ENCODE assay signal across 24 mouse cellular contexts in genomic region chr1:43942814-43943213, GRCm38 (mm10). TPM values are rescaled to one million over a fixed set of nuclear protein-coding genes. Genes with fewer than 3 reads are reported as not detected.
DNase-seq lines count a peak whose midpoint lies in the region; ATAC-seq lines count a peak whose summit lies in the region.
"Had no signal": no experiment of that assay in that cellular context is flagged by ENCODE, and none has a peak within 500 bp of the region (broad histone marks: within the 10 kb centered on the region; RNA-seq: fewer than 3 reads in every experiment).

No protein-coding gene starts in this region.

- H3K4me3 ChIP-seq in midbrain, embryonic 11.5 days (ENCODE audit: low read depth, low read length) = no peak overlapping the region
- H3K4me3 ChIP-seq in midbrain, embryonic 15.5 days = no peak overlapping the region
- H3K4me3 ChIP-seq in liver, embryonic 12.5 days = no peak overlapping the region
- no peak overlapping the region for H3K4me3 ChIP-seq in hindbrain, embryonic 10.5 days
- H3K4me3 ChIP-seq: embryonic facial prominence, embryonic 10.5 days; heart, embryonic 13.5 days; hindbrain, embryonic 13.5 days; kidney, embryonic 15.5 days; limb, embryonic 13.5 days; lung, embryonic 15.5 days; neural tube, embryonic 15.5 days; stomach, embryonic 15.5 days had no signal

- H3K27ac ChIP-seq in midbrain, embryonic 11.5 days (ENCODE audit: low read depth, low read length) = no peak overlapping the region
- H3K27ac ChIP-seq in midbrain, embryonic 15.5 days = no peak overlapping the region
- H3K27ac ChIP-seq in liver, embryonic 12.5 days = no peak overlapping the region
- H3K27ac ChIP-seq in hindbrain, embryonic 10.5 days = no peak overlapping the region
- H3K27ac ChIP-seq: embryonic facial prominence, embryonic 10.5 days; heart, embryonic 13.5 days; hindbrain, embryonic 13.5 days; kidney, embryonic 15.5 days; limb, embryonic 13.5 days; lung, embryonic 15.5 days; neural tube, embryonic 15.5 days; stomach, embryonic 15.5 days had no signal

- H3K9ac ChIP-seq in midbrain, embryonic 11.5 days (ENCODE audit: low read length) = no peak overlapping the region
- H3K9ac ChIP-seq in midbrain, embryonic 15.5 days = no peak overlapping the region
- H3K9ac ChIP-seq in liver, embryonic 12.5 days = no peak overlapping the region
- H3K9ac ChIP-seq: heart, embryonic 13.5 days; hindbrain, embryonic 13.5 days; kidney, embryonic 15.5 days; limb, embryonic 13.5 days; lung, embryonic 15.5 days; neural tube, embryonic 15.5 days; stomach, embryonic 15.5 days had no signal

- no peaks in the 10 kb centered on the region for H3K27me3 ChIP-seq in midbrain, embryonic 11.5 days (ENCODE audit: control insufficient read depth, insufficient read depth, low read length)
- no peaks in the 10 kb centered on the region for H3K27me3 ChIP-seq in midbrain, embryonic 15.5 days (replicated peaks)
- no peaks in the 10 kb centered on the region for H3K27me3 ChIP-seq in liver, embryonic 12.5 days (replicated peaks)
- H3K27me3 ChIP-seq in hindbrain, embryonic 10.5 days (ENCODE audit: insufficient read depth, poor library complexity, severe bottlenecking) = no peaks in the 10 kb centered on the region
- H3K27me3 ChIP-seq: heart, embryonic 13.5 days; hindbrain, embryonic 13.5 days; kidney, embryonic 15.5 days; limb, embryonic 13.5 days; lung, embryonic 15.5 days; neural tube, embryonic 15.5 days; stomach, embryonic 15.5 days had no signal

- DNase-seq in midbrain, embryonic 11.5 days (ENCODE audit: low spot score, missing footprints) = peak; percentile 56
- peak; percentile 17 for DNase-seq in c-Kit-positive CD71-positive TER-119-negative erythroid progenitor cells, embryonic 14.5 days (ENCODE audit: low read depth)
- DNase-seq in hindbrain, embryonic 10.5 days (ENCODE audit: low spot score) = no peak
- no peak for DNase-seq in thymus, postnatal 14 days
- DNase-seq: adrenal gland, postnatal 36 days; B cell, adult 2 months; cerebellum, adult 8-10 months; kidney, adult 11 months; kidney, postnatal 36 days; layer of hippocampus, adult 9-11 months; lung, postnatal 4 days; thymus, postnatal 4 days had no signal

- H3K4me1 ChIP-seq in midbrain, embryonic 11.5 days (ENCODE audit: control insufficient read depth, insufficient read depth, low read length) = no peaks in the 10 kb centered on the region
- H3K4me1 ChIP-seq in midbrain, embryonic 15.5 days = no peaks in the 10 kb centered on the region
- H3K4me1 ChIP-seq in liver, embryonic 12.5 days = peaks cover 21% of the 10 kb centered on the region
- no peaks in the 10 kb centered on the region for H3K4me1 ChIP-seq in hindbrain, embryonic 10.5 days (replicated peaks)
- H3K4me1 ChIP-seq: embryonic facial prominence, embryonic 10.5 days; heart, embryonic 13.5 days; hindbrain, embryonic 13.5 days; kidney, embryonic 15.5 days; limb, embryonic 13.5 days; lung, embryonic 15.5 days; neural tube, embryonic 15.5 days; stomach, embryonic 15.5 days had no signal

- no peak for ATAC-seq in midbrain, embryonic 11.5 days (ENCODE audit: low FRiP score)
- ATAC-seq in midbrain, embryonic 15.5 days (replicated peaks) = no peak
- ATAC-seq in liver, embryonic 12.5 days = peak; percentile 88
- ATAC-seq in megakaryocyte progenitor cell, adult 5-6 weeks (replicated peaks; ENCODE audit: poor library complexity) = peak; percentile 65
- ATAC-seq in monocyte, adult 5-6 weeks (replicated peaks; ENCODE audit: insufficient number of reproducible peaks, low FRiP score, low TSS enrichment, poor library complexity, severe bottlenecking) = no peak

- H3K4me2 ChIP-seq in midbrain, embryonic 11.5 days = no peak overlapping the region
- H3K4me2 ChIP-seq in midbrain, embryonic 15.5 days = no peak overlapping the region
- no peak overlapping the region for H3K4me2 ChIP-seq in liver, embryonic 12.5 days
- H3K4me2 ChIP-seq: heart, embryonic 13.5 days; hindbrain, embryonic 13.5 days; kidney, embryonic 15.5 days; limb, embryonic 13.5 days; lung, embryonic 15.5 days; neural tube, embryonic 15.5 days; stomach, embryonic 15.5 days had no signal

- peaks cover 4% of the 10 kb centered on the region; the same call in 1 of the 2 replicates for H3K36me3 ChIP-seq in midbrain, embryonic 11.5 days (ENCODE audit: control insufficient read depth, insufficient read depth, low read length)
- H3K36me3 ChIP-seq in midbrain, embryonic 15.5 days (replicated peaks) = peaks cover 7% of the 10 kb centered on the region
- peaks cover 37% of the 10 kb centered on the region for H3K36me3 ChIP-seq in liver, embryonic 12.5 days
- H3K36me3 ChIP-seq in hindbrain, embryonic 10.5 days = peaks cover 60% of the 10 kb centered on the region

- WGBS in midbrain, embryonic 11.5 days = 99% methylated on average over 2 of the region's 2 CpGs
- 99% methylated on average over 2 of the region's 2 CpGs for WGBS in midbrain, embryonic 15.5 days
- 48% methylated on average over 2 of the region's 2 CpGs for WGBS in liver, embryonic 12.5 days (ENCODE audit: insufficient replicate concordance)
- WGBS in hindbrain, embryonic 10.5 days = 95% methylated on average over 2 of the region's 2 CpGs

- no peaks in the 10 kb centered on the region for H3K9me3 ChIP-seq in midbrain, embryonic 11.5 days (ENCODE audit: control insufficient read depth, low read length)
- no peaks in the 10 kb centered on the region for H3K9me3 ChIP-seq in midbrain, embryonic 15.5 days
- H3K9me3 ChIP-seq in liver, embryonic 12.5 days (replicated peaks) = no peaks in the 10 kb centered on the region
- no peaks in the 10 kb centered on the region for H3K9me3 ChIP-seq in hindbrain, embryonic 10.5 days
- H3K9me3 ChIP-seq: embryonic facial prominence, embryonic 10.5 days; heart, embryonic 13.5 days; hindbrain, embryonic 13.5 days; kidney, embryonic 15.5 days; limb, embryonic 13.5 days; lung, embryonic 15.5 days; neural tube, embryonic 15.5 days; stomach, embryonic 15.5 days had no signal

RNA-seq across cellular contexts. Expression of gene Tpp2, which starts 9.4 kb away (rescaled TPM):
- polyA plus RNA-seq in midbrain, embryonic 11.5 days (2014; fragmentation: Nextera tagmentation; extraction: Ambion mirVana) = 72.0 and 72.1 TPM in 2 replicates
- 58.3 and 59.6 TPM in 2 replicates for polyA plus RNA-seq in midbrain, embryonic 15.5 days (2015; fragmentation: Nextera tagmentation; extraction: Ambion mirVana)
- polyA plus RNA-seq in liver, embryonic 12.5 days (2016; fragmentation: Nextera tagmentation; extraction: Ambion mirVana) = 43.7 and 44.9 TPM in 2 replicates
- 81.2 and 93.6 TPM in 2 replicates for total RNA-seq in megakaryocyte progenitor cell, adult 5-6 weeks (2015)
- total RNA-seq in megakaryocyte progenitor cell, adult 5-6 weeks (2017) = 76.1 and 102 TPM in 2 replicates
- total RNA-seq in monocyte, adult 5-6 weeks (2017) = 149 to 236 TPM (median 155 TPM) in 3 replicates
- 61.5 and 73.7 TPM in 2 replicates for polyA plus RNA-seq in hindbrain, embryonic 10.5 days (2016; fragmentation: Nextera tagmentation; extraction: Ambion mirVana)

Comparison
In these comparisons a context has a peak if more than half of its experiments do, and no peak if none do; other contexts are left out.
1. ATAC-seq: peak in liver, embryonic 12.5 days (single experiment) and megakaryocyte progenitor cell, adult 5-6 weeks (single experiment); none in midbrain, embryonic 11.5 days (single experiment), midbrain, embryonic 15.5 days (single experiment) and monocyte, adult 5-6 weeks (single experiment).
2. DNase-seq: peak in midbrain, embryonic 11.5 days (single experiment) and c-Kit-positive CD71-positive TER-119-negative erythroid progenitor cells, embryonic 14.5 days (single experiment); none in hindbrain, embryonic 10.5 days (single experiment) and thymus, postnatal 14 days (single experiment).